Mouse (Mus musculus) ES-E14 (cell line): ENCODE measurements at regions not wholly inside any gene's neighbourhood (a gene's known extent, or its start where the extent isn't known, plus 50 kb on each side); places are given as distances from the start of the nearest gene placed in this dataset.

Experiments
- CHD2 ChIP-seq: IDR thresholded peaks from 2 replicates; pipeline ENCODE4 v1.6.1; 2014; ENCODE audit warnings: mild to moderate bottlenecking, low read depth, low read length, inconsistent platforms
- HCFC1 ChIP-seq: IDR thresholded peaks from 2 replicates; pipeline ENCODE4 v1.6.1; 2012; ENCODE audit warnings: low read length, inconsistent platforms, borderline replicate concordance; ENCODE audit not compliant: insufficient read depth
- MAFK ChIP-seq: IDR thresholded peaks from 2 replicates; pipeline ENCODE4 v1.6.1; 2014; ENCODE audit warnings: mild to moderate bottlenecking, low read depth, low read length, inconsistent platforms; ENCODE audit not compliant: insufficient read depth
- ZC3H11A ChIP-seq: IDR thresholded peaks from 2 replicates; pipeline ENCODE4 v1.6.1; 2012; ENCODE audit warnings: low read depth, mild to moderate bottlenecking, inconsistent platforms, low read length, borderline replicate concordance
- ZNF384 ChIP-seq: IDR thresholded peaks from 2 replicates; pipeline ENCODE4 v1.6.1; 2012; ENCODE audit warnings: low read depth, low read length, inconsistent platforms

- TF ChIP-seq ZC3H11A (no peak), ZNF384 (no peak), MAFK (no peak), CHD2 (no peak), HCFC1 (no peak)
Observed at GRCm38 (mm10) chr10:111558675-111559340, 52.7 kb downstream of the Phlda1 start.
